Mouse (Mus musculus): ENCODE data around the gene Gpr55.

- TF ChIP-seq CTCF (IDR thresholded peaks at IDR 0.05; ENCODE audit: extremely low read depth, insufficient read depth, insufficient read length, insufficient replicate concordance) (no peak), POLR2A (IDR thresholded peaks at IDR 0.05; ENCODE audit: low read depth, low read length) (no peak)
These were observed 24.5 kb downstream of the Gpr55 start for GRCm38 (mm10) chr1:85936265-85936664.

All from spleen, adult 2 months (tissue).